27 mouse cellular contexts compared by ENCODE assay signal in genomic region chr14:86772176-86773150, GRCm38 (mm10).
A peak's percentile ranks its signal among the peaks of the same experiment; 100 is the strongest.
DNase-seq lines count a peak whose midpoint lies in the region; ATAC-seq and TF ChIP-seq lines count a peak whose summit lies in the region.
"Had no signal": no experiment of that assay in that cellular context is flagged by ENCODE, and none has a peak within 500 bp of the region (broad histone marks: within the 10 kb centered on the region; RNA-seq: fewer than 3 reads in every experiment).

No protein-coding gene starts in this region.

- DNase-seq in kidney, adult 2 months: peak; percentile 3
- DNase-seq in kidney, postnatal 10 days: no peak
- peak; percentile 75 for DNase-seq in midbrain, embryonic 11.5 days (ENCODE audit: low spot score, missing footprints)
- DNase-seq in embryo, embryonic 11.5 days (ENCODE audit: low read depth, low spot score): peak; percentile 30
- peak; percentile 48 for DNase-seq in neural tube, embryonic 11.5 days (ENCODE audit: low spot score)
- no peak for DNase-seq in thymus, adult 18-20 months
- DNase-seq: adrenal gland, adult 8-10 months; cerebellum, adult 2 months; cerebellum, postnatal 14 days; gastrocnemius, postnatal 14 days; heart, postnatal 14 days; kidney, postnatal 36 days; lung, embryonic 14.5 days; lung, postnatal 14 days; thymus, postnatal 14 days had no signal

- no peak overlapping the region for H3K27ac ChIP-seq in kidney, adult 2 months (ENCODE audit: insufficient read depth, low read depth, low read length)
- no peak overlapping the region for H3K27ac ChIP-seq in midbrain, embryonic 11.5 days (ENCODE audit: low read depth, low read length)
- H3K27ac ChIP-seq in midbrain, embryonic 15.5 days: no peak overlapping the region
- H3K27ac ChIP-seq in neural tube, embryonic 11.5 days (ENCODE audit: low read depth, low read length): no peak overlapping the region
- H3K27ac ChIP-seq: embryonic facial prominence, embryonic 15.5 days; hindbrain, embryonic 15.5 days; intestine, embryonic 15.5 days; layer of hippocampus, adult 2 months; limb, embryonic 12.5 days; liver, embryonic 15.5 days; midbrain, embryonic 10.5 days; stomach, embryonic 15.5 days had no signal

- TF ChIP-seq POLR2A in kidney, adult 2 months (IDR thresholded peaks at IDR 0.05; ENCODE audit: low read depth, low read length): no peak

- H3K4me2 ChIP-seq in midbrain, embryonic 11.5 days: no peak overlapping the region
- H3K4me2 ChIP-seq in midbrain, embryonic 15.5 days: no peak overlapping the region
- H3K4me2 ChIP-seq in neural tube, embryonic 11.5 days (ENCODE audit: low read depth): no peak overlapping the region
- H3K4me2 ChIP-seq: embryonic facial prominence, embryonic 15.5 days; hindbrain, embryonic 15.5 days; intestine, embryonic 15.5 days; limb, embryonic 12.5 days; liver, embryonic 15.5 days; lung, embryonic 14.5 days; stomach, embryonic 15.5 days had no signal

- no peaks in the 10 kb centered on the region for H3K27me3 ChIP-seq in kidney, adult 2 months (replicated peaks; ENCODE audit: control insufficient read depth, insufficient read depth, low read length)
- H3K27me3 ChIP-seq in midbrain, embryonic 11.5 days (ENCODE audit: control insufficient read depth, insufficient read depth, low read length): no peaks in the 10 kb centered on the region
- no peaks in the 10 kb centered on the region for H3K27me3 ChIP-seq in midbrain, embryonic 15.5 days (replicated peaks)
- no peaks in the 10 kb centered on the region for H3K27me3 ChIP-seq in neural tube, embryonic 11.5 days (ENCODE audit: control insufficient read depth, insufficient read depth, low read length)
- H3K27me3 ChIP-seq: embryonic facial prominence, embryonic 15.5 days; hindbrain, embryonic 15.5 days; intestine, embryonic 15.5 days; limb, embryonic 12.5 days; liver, embryonic 15.5 days; stomach, embryonic 15.5 days had no signal

- no peaks in the 10 kb centered on the region for H3K9me3 ChIP-seq in midbrain, embryonic 11.5 days (ENCODE audit: control insufficient read depth, low read length)
- H3K9me3 ChIP-seq in midbrain, embryonic 15.5 days: no peaks in the 10 kb centered on the region
- no peaks in the 10 kb centered on the region for H3K9me3 ChIP-seq in neural tube, embryonic 11.5 days (ENCODE audit: control insufficient read depth, low read length)
- H3K9me3 ChIP-seq: embryonic facial prominence, embryonic 15.5 days; G1E; hindbrain, embryonic 15.5 days; intestine, embryonic 15.5 days; limb, embryonic 12.5 days; liver, embryonic 15.5 days; midbrain, embryonic 10.5 days; stomach, embryonic 15.5 days had no signal

- ATAC-seq in midbrain, embryonic 11.5 days (ENCODE audit: low FRiP score): no peak
- ATAC-seq in midbrain, embryonic 15.5 days (replicated peaks): no peak
- peak; percentile 56; the same call in 1 of the 2 replicates for ATAC-seq in neural tube, embryonic 11.5 days (ENCODE audit: insufficient read depth, low FRiP score, low TSS enrichment)
- ATAC-seq in CD4-positive, CD25-positive, alpha-beta regulatory T cell, adult 4 months: no peak
- ATAC-seq: intestine, embryonic 15.5 days had no signal

- no peaks in the 10 kb centered on the region for H3K36me3 ChIP-seq in kidney, adult 2 months (ENCODE audit: control insufficient read depth, insufficient read depth, low read length)
- no peaks in the 10 kb centered on the region for H3K36me3 ChIP-seq in midbrain, embryonic 11.5 days (ENCODE audit: control insufficient read depth, insufficient read depth, low read length)
- H3K36me3 ChIP-seq in midbrain, embryonic 15.5 days (replicated peaks): no peaks in the 10 kb centered on the region
- no peaks in the 10 kb centered on the region for H3K36me3 ChIP-seq in neural tube, embryonic 11.5 days (ENCODE audit: control insufficient read depth, insufficient read depth, low read length)
- H3K36me3 ChIP-seq: embryonic facial prominence, embryonic 15.5 days; hindbrain, embryonic 15.5 days; intestine, embryonic 15.5 days; limb, embryonic 12.5 days; liver, embryonic 15.5 days; midbrain, embryonic 10.5 days; stomach, embryonic 15.5 days had no signal

- no peak for TF ChIP-seq CTCF in kidney, adult 2 months (conservative IDR thresholded peaks at IDR 0.05; ENCODE audit: insufficient read depth, insufficient read length, low read depth, low read length)

- no peak overlapping the region for H3K9ac ChIP-seq in midbrain, embryonic 11.5 days (ENCODE audit: low read length)
- H3K9ac ChIP-seq in midbrain, embryonic 15.5 days: no peak overlapping the region
- H3K9ac ChIP-seq in neural tube, embryonic 11.5 days (ENCODE audit: low read length): no peak overlapping the region
- H3K9ac ChIP-seq: embryonic facial prominence, embryonic 15.5 days; hindbrain, embryonic 15.5 days; intestine, embryonic 15.5 days; limb, embryonic 12.5 days; liver, embryonic 15.5 days; lung, embryonic 14.5 days; stomach, embryonic 15.5 days had no signal

- no peak overlapping the region for H3K4me3 ChIP-seq in kidney, adult 2 months (ENCODE audit: insufficient read depth, low read depth, low read length)
- H3K4me3 ChIP-seq in midbrain, embryonic 11.5 days (ENCODE audit: low read depth, low read length): no peak overlapping the region
- H3K4me3 ChIP-seq in midbrain, embryonic 15.5 days: no peak overlapping the region
- H3K4me3 ChIP-seq in neural tube, embryonic 11.5 days (ENCODE audit: low read depth, low read length): no peak overlapping the region
- H3K4me3 ChIP-seq: embryonic facial prominence, embryonic 15.5 days; hindbrain, embryonic 15.5 days; intestine, embryonic 15.5 days; layer of hippocampus, adult 2 months; limb, embryonic 12.5 days; liver, embryonic 15.5 days; midbrain, embryonic 10.5 days; myocyte; stomach, embryonic 15.5 days had no signal

- no peaks in the 10 kb centered on the region for H3K4me1 ChIP-seq in kidney, adult 2 months (ENCODE audit: control insufficient read depth, insufficient read depth, low read length)
- H3K4me1 ChIP-seq in midbrain, embryonic 11.5 days (ENCODE audit: control insufficient read depth, insufficient read depth, low read length): no peaks in the 10 kb centered on the region
- H3K4me1 ChIP-seq in midbrain, embryonic 15.5 days: no peaks in the 10 kb centered on the region
- no peaks in the 10 kb centered on the region for H3K4me1 ChIP-seq in neural tube, embryonic 11.5 days (ENCODE audit: control insufficient read depth, insufficient read depth, low read length)
- H3K4me1 ChIP-seq: embryonic facial prominence, embryonic 15.5 days; hindbrain, embryonic 15.5 days; intestine, embryonic 15.5 days; liver, embryonic 15.5 days; stomach, embryonic 15.5 days had no signal

- 59% methylated on average over 14 of the region's 14 CpGs for whole genome bisulfite sequencing in kidney, adult 2 months
- 76% methylated on average over 14 of the region's 14 CpGs for WGBS in midbrain, embryonic 11.5 days
- WGBS in midbrain, embryonic 15.5 days: 71% methylated on average over 14 of the region's 14 CpGs
- 48% methylated on average over 14 of the region's 14 CpGs for WGBS in neural tube, embryonic 11.5 days

Comparison
In these comparisons a context has a peak if more than half of its experiments do, and no peak if none do; other contexts are left out.
1. DNase-seq: peak in kidney, adult 2 months (single experiment), midbrain, embryonic 11.5 days (single experiment), embryo, embryonic 11.5 days (single experiment) and neural tube, embryonic 11.5 days (single experiment); none in kidney, postnatal 10 days (single experiment) and thymus, adult 18-20 months (0 of 2).